Mouse (Mus musculus) liver, adult 2 months (tissue): Measurements from ENCODE around the gene Tspan32.

Source experiments
- CTCF ChIP-seq: fragments of 200-500 bp; IDR thresholded peaks from 2 replicates; pipeline ENCODE4 v1.5.1; 2011; ENCODE audit warnings: low read depth, low read length, control low read depth
- POLR2A ChIP-seq: fragments of 200-500 bp; IDR thresholded peaks from 2 replicates; pipeline ENCODE4 v1.6.1; 2011; ENCODE audit warnings: low read length, control low read depth; ENCODE audit not compliant: insufficient read depth; ENCODE audit errors: extremely low read depth

GRCm38 (mm10) chr7:143036787-143037186 lies 31.9 kb downstream of the Tspan32 start:
- TF ChIP-seq CTCF (no peak), POLR2A (no peak)
